Mouse (Mus musculus): ENCODE data around the gene Dock6. TPM values are rescaled to one million over a fixed set of nuclear protein-coding genes. Genes with fewer than 3 reads are reported as not detected.
A peak's percentile ranks its signal among the peaks of the same experiment; 100 is the strongest.

Dock6 gene
- polyA plus RNA-seq, 1 experiment from 2014 or later, result 11.8 TPM

DNA sequence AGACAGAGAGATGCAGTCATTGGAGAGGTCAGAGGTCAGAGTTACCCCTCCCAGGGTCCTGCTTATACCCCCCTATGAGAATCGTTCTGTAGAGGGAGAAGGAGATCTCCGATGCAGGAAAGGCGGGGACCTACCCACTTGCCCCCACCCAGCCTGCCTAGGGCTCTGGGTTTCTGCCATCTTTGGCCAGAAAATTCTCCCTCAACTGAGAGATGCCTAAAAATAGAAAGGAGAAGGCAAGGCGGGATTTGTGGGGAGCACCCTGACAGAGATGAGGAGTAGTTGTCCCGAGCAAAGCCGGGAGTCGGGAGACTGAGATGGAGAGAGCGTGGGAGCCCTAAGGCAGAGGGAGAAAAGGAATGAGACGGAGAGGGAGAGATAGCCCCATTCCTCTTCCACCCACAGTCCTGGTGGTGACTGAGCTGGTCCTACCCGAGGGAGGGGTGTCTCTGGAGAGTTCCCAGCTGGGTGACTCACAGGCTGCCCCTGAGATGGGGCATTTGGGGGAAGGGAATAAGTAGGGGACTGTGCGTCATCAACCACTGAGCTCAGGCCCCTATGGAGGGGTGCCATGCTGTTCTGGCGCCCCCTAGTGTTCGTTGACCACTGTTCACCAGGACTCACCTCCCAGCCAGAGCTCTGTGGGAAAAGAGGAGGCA is 48.3 kb downstream of the Dock6 start:
- peak; percentile 89 for ATAC-seq
- Histone ChIP-seq H3K27me3 (replicated peaks; ENCODE audit: control insufficient read depth, insufficient read depth, low read length) (no peaks in the 10 kb centered on the region), H3K27ac (ENCODE audit: low read length) (no peak overlapping the region), H3K4me3 (replicated peaks; ENCODE audit: low read length) (no peak overlapping the region), H3K4me1 (replicated peaks; ENCODE audit: control insufficient read depth, insufficient read depth, low read length) (0 out of 2 replicates have a peak, but pooled peaks cover 2% of the 10 kb centered on the region), H3K36me3 (ENCODE audit: control insufficient read depth, insufficient read depth) (no peaks in the 10 kb centered on the region), H3K9ac (replicated peaks; ENCODE audit: low read depth, low read length) (no peak overlapping the region), H3K4me2 (ENCODE audit: low read length) (no peak overlapping the region), H3K9me3 (ENCODE audit: control insufficient read depth, low read length) (no peaks in the 10 kb centered on the region)
- 43% methylated on average over 13 of the region's 13 CpGs for WGBS

DNA sequence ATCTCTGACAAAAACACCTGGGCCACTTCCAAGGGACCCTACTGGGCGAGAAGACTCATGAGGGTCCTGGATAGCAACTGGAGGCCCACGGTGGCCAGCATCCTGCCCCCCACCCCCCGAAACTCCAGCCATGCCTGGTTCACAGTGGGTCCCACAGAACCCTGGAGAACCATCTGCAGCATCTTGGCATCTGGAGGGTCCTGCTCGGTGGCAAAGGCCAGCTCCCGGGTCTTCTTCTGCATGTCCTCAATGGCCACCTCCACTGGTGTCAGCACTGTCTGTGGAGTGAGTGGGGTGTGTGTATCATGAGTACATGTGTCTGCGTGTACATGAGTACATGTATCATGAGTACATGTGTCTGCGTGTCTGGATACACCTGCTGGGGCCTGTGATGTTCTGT is 50.8 kb downstream of the Dock6 start:
- Histone ChIP-seq H3K4me2 (ENCODE audit: low read length) (no peak overlapping the region), H3K27me3 (replicated peaks; ENCODE audit: control insufficient read depth, insufficient read depth, low read length) (no peaks in the 10 kb centered on the region), H3K9ac (replicated peaks; ENCODE audit: low read depth, low read length) (no peak overlapping the region), H3K36me3 (ENCODE audit: control insufficient read depth, insufficient read depth) (no peaks in the 10 kb centered on the region), H3K9me3 (ENCODE audit: control insufficient read depth, low read length) (no peaks in the 10 kb centered on the region), H3K4me3 (replicated peaks; ENCODE audit: low read length) (no peak overlapping the region), H3K27ac (ENCODE audit: low read length) (no peak overlapping the region), H3K4me1 (replicated peaks; ENCODE audit: control insufficient read depth, insufficient read depth, low read length) (peaks cover 16% of the 10 kb centered on the region)
- 88% methylated on average over 7 of the region's 7 CpGs for WGBS
- no peak for ATAC-seq

DNA sequence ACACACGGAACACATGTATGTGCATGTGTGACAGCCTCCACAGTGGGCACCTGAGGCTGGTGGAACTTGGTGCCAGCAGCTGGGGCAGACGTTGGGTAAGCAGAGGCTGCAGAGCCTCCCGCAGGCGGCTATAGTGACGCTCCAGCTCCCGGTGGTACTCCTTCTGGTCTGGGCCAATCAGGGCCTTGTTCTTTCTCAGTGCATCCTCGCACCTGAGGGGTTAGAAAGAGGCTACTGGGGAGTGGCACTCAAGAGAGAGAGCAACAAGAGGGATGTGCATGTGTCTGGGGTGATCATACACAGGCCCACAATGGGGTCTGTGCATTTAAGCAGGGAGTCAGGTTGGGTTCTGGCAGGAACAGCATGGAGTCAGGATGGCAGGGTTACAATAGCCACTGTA is 51.3 kb downstream of the Dock6 start:
- no peaks in the 10 kb centered on the region for H3K27me3 ChIP-seq (replicated peaks; ENCODE audit: control insufficient read depth, insufficient read depth, low read length)
- WGBS, result 62% methylated on average over 7 of the region's 7 CpGs

DNA sequence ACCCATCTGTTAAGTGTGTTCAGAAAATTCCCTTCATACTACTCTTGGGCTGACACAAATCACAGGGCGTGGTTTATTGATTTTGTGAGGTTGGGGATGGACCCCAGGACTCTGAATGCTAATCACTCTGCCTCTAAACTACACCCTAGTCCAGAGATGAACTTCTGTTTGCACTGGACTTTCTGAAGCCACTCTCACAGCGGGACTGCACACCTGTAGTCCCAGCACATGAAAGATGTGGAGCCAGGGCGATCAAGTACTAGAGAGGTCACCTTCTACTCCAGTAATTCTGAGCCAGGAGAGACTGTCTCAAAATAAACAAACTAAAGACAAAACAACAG is 53.5 kb downstream of the Dock6 start:
- ATAC-seq, result no peak
- H3K4me1 ChIP-seq (replicated peaks; ENCODE audit: control insufficient read depth, insufficient read depth, low read length), result peaks cover 15% of the 10 kb centered on the region
- H3K36me3 ChIP-seq (ENCODE audit: control insufficient read depth, insufficient read depth), result no peaks in the 10 kb centered on the region
- no peaks in the 10 kb centered on the region for H3K9me3 ChIP-seq (ENCODE audit: control insufficient read depth, low read length)
- H3K4me3 ChIP-seq (replicated peaks; ENCODE audit: low read length), result no peak overlapping the region; the same call in 1 of the 2 replicates
- 47% methylated on average over 3 of the region's 3 CpGs for WGBS
- H3K27me3 ChIP-seq (replicated peaks; ENCODE audit: control insufficient read depth, insufficient read depth, low read length), result no peaks in the 10 kb centered on the region
- peak overlapping the region; percentile 90 for H3K4me2 ChIP-seq (ENCODE audit: low read length)
- no peak overlapping the region for H3K27ac ChIP-seq (ENCODE audit: low read length)
- no peak overlapping the region for H3K9ac ChIP-seq (replicated peaks; ENCODE audit: low read depth, low read length)

More for the DNA sequence above, 51.3 kb downstream of the Dock6 start:
- no peak for ATAC-seq
- Histone ChIP-seq H3K4me3 (replicated peaks; ENCODE audit: low read length) (no peak overlapping the region), H3K4me2 (ENCODE audit: low read length) (no peak overlapping the region), H3K36me3 (ENCODE audit: control insufficient read depth, insufficient read depth) (no peaks in the 10 kb centered on the region), H3K9me3 (ENCODE audit: control insufficient read depth, low read length) (no peaks in the 10 kb centered on the region), H3K4me1 (replicated peaks; ENCODE audit: control insufficient read depth, insufficient read depth, low read length) (peaks cover 16% of the 10 kb centered on the region), H3K27ac (ENCODE audit: low read length) (no peak overlapping the region), H3K9ac (replicated peaks; ENCODE audit: low read depth, low read length) (no peak overlapping the region)

DNA sequence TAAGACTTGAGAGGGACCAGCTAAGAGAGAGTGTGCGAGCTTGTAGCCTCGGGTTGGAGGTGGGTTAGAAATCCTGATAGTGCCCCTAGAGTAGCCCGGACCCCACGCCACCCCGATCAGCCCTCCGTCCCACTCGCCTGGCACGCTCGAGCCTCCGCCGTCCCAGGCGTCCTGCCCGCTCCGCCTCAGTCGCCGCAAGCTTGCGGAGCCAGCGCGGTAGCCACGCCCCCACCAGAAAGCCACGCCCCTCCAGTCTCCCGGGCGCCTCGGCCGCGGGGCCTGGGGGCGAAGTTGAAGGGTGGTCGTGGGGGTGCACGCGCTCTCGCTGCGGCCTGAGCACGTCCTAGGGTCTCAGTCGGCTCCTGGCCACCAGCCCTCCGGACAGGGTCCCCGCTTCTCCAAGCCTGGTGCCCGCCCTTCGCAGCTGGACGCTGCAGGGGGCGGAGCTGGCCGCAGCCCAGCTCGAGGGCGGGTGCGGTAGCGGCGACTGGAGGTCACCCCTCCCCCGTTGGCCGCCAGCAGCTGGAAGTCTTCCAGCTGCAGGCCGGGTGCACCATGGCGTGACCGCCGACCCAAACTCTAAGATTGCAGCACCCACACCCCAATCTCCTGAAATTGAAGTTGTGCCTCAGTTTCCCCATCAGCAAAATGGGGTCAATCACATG is 54.0 kb downstream of the Dock6 start, which contains the start of gene Kank2:
Gene Kank2 (minus strand): TSS at position 400 of the 665 bp plus-strand sequence.
- no peaks in the 10 kb centered on the region for H3K9me3 ChIP-seq (ENCODE audit: control insufficient read depth, low read length)
- peak; percentile 79 for ATAC-seq
- WGBS, result under 1% methylated on average over 46 of the region's 52 CpGs
- no peaks in the 10 kb centered on the region for H3K36me3 ChIP-seq (ENCODE audit: control insufficient read depth, insufficient read depth)
- peak within 1 kb of the TSS; percentile 64 for H3K9ac ChIP-seq (replicated peaks; ENCODE audit: low read depth, low read length)
- peaks cover 15% of the 10 kb centered on the region for H3K4me1 ChIP-seq (replicated peaks; ENCODE audit: control insufficient read depth, insufficient read depth, low read length)
- H3K27me3 ChIP-seq (replicated peaks; ENCODE audit: control insufficient read depth, insufficient read depth, low read length), result no peaks in the 10 kb centered on the region
- H3K4me2 ChIP-seq (ENCODE audit: low read length), result peak within 1 kb of the TSS; percentile 90
- peak within 1 kb of the TSS; percentile 3; the same call in 1 of the 2 replicates for H3K27ac ChIP-seq (ENCODE audit: low read length)
- peak within 1 kb of the TSS; percentile 60 for H3K4me3 ChIP-seq (replicated peaks; ENCODE audit: low read length)

DNA sequence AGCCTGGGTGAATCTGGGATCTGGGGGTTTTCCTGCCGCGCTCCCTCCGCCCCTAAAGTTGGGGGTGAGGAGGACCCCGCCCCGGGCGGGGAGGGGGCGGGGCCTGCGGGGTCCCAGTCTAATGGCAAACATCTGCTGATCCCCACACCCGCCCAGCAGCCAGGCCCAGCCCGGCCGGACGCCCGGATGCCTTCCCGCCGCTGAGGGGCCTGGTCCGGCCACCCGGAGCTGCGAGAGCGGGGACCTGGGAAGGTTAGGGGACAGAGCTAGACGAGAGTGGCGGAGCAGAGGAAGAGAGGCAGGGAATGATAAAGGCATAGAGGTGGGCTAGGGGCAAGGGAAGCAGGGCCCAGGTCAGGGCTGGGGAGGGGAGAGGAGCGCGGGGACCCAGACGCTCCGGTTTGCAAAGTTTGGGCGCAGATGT is 54.5 kb downstream of the Dock6 start:
- H3K36me3 ChIP-seq (ENCODE audit: control insufficient read depth, insufficient read depth), result no peaks in the 10 kb centered on the region
- H3K9me3 ChIP-seq (ENCODE audit: control insufficient read depth, low read length), result no peaks in the 10 kb centered on the region
- WGBS, result 0% methylated on average over 25 of the region's 26 CpGs
- H3K9ac ChIP-seq (replicated peaks; ENCODE audit: low read depth, low read length), result peak overlapping the region; percentile 64
- peak overlapping the region; percentile 3; the same call in 1 of the 2 replicates for H3K27ac ChIP-seq (ENCODE audit: low read length)
- peak overlapping the region; percentile 60 for H3K4me3 ChIP-seq (replicated peaks; ENCODE audit: low read length)
- no peaks in the 10 kb centered on the region for H3K27me3 ChIP-seq (replicated peaks; ENCODE audit: control insufficient read depth, insufficient read depth, low read length)
- H3K4me1 ChIP-seq (replicated peaks; ENCODE audit: control insufficient read depth, insufficient read depth, low read length), result peaks cover 16% of the 10 kb centered on the region
- peak overlapping the region; percentile 90 for H3K4me2 ChIP-seq (ENCODE audit: low read length)
- ATAC-seq, result peak; percentile 24; the same call in 1 of the 2 replicates

DNA sequence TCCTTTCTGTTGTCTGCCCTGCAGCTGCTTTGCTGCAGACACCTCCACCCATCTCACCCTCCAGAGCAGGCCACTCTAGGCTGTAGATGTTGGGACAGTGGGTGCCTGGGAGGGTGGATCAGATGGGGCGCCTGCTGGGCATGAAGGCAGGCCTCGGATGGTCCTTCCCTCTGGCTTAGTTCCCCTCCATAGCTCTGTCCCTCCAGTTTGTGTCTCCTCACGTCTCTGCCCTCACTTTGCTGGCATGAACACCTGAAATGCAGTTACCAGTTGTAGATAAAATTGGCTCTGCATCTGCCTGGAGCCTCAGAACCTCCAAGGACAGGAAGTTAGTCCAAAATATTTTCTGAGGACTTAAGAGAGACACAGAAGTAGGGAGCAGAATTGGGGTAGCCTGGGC is 55.5 kb downstream of the Dock6 start:
- no peak overlapping the region for H3K4me3 ChIP-seq (replicated peaks; ENCODE audit: low read length)
- H3K4me1 ChIP-seq (replicated peaks; ENCODE audit: control insufficient read depth, insufficient read depth, low read length), result peaks cover 21% of the 10 kb centered on the region
- no peaks in the 10 kb centered on the region for H3K36me3 ChIP-seq (ENCODE audit: control insufficient read depth, insufficient read depth)
- no peaks in the 10 kb centered on the region for H3K9me3 ChIP-seq (ENCODE audit: control insufficient read depth, low read length)
- 78% methylated on average over 3 of the region's 3 CpGs for WGBS
- H3K4me2 ChIP-seq (ENCODE audit: low read length), result no peak overlapping the region
- H3K27me3 ChIP-seq (replicated peaks; ENCODE audit: control insufficient read depth, insufficient read depth, low read length), result no peaks in the 10 kb centered on the region
- ATAC-seq, result no peak
- no peak overlapping the region for H3K9ac ChIP-seq (replicated peaks; ENCODE audit: low read depth, low read length)
- no peak overlapping the region for H3K27ac ChIP-seq (ENCODE audit: low read length)

DNA sequence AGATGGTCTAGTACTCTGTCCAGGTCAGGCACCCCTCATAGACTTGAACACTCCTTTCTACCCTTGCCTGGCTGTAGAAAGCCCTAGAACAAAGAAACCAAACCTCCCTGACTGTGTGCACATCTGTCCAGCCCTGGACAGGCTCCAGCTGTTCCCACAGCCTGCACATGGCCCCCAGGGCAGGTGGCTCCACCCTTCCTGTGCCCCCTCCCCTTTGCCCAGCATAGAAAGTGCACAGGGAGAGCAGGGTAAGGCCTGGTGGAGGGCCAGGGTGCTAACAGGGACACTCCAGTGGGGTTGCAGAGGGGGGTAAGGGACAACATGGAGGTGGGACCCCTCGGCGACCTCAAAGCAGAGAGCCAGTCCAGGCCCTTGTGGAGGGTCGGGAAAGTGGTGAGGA is 56.2 kb downstream of the Dock6 start:
- Histone ChIP-seq H3K4me3 (replicated peaks; ENCODE audit: low read length) (no peak overlapping the region), H3K4me2 (ENCODE audit: low read length) (no peak overlapping the region), H3K27ac (ENCODE audit: low read length) (no peak overlapping the region), H3K4me1 (replicated peaks; ENCODE audit: control insufficient read depth, insufficient read depth, low read length) (peaks cover 21% of the 10 kb centered on the region), H3K27me3 (replicated peaks; ENCODE audit: control insufficient read depth, insufficient read depth, low read length) (no peaks in the 10 kb centered on the region), H3K36me3 (ENCODE audit: control insufficient read depth, insufficient read depth) (no peaks in the 10 kb centered on the region), H3K9ac (replicated peaks; ENCODE audit: low read depth, low read length) (no peak overlapping the region), H3K9me3 (ENCODE audit: control insufficient read depth, low read length) (no peaks in the 10 kb centered on the region)
- 68% methylated on average over 3 of the region's 3 CpGs for WGBS
- no peak for ATAC-seq

DNA sequence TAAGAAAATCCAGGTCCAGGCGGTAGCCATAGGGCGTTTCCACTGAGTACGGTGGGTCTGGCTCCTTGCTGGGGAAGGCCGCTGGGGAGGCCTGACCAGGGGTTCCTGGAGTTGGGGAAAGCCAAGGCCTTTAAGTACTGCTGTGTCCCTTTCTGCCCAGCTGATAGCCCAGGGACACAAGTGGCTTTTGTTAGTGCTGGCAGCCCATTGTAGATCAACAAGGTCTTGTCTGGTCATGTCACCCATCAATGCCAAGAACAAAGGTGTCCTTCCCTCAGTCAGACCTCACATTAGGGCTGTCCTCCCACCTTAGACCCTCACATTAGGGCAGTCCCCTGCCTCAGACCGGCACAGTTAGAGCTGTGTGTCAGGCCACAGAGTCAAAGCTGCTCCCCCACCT is 56.9 kb downstream of the Dock6 start:
- no peaks in the 10 kb centered on the region for H3K9me3 ChIP-seq (ENCODE audit: control insufficient read depth, low read length)
- no peaks in the 10 kb centered on the region for H3K27me3 ChIP-seq (replicated peaks; ENCODE audit: control insufficient read depth, insufficient read depth, low read length)
- WGBS, result 80% methylated on average over 5 of the region's 5 CpGs
- peaks cover 21% of the 10 kb centered on the region for H3K4me1 ChIP-seq (replicated peaks; ENCODE audit: control insufficient read depth, insufficient read depth, low read length)
- H3K4me2 ChIP-seq (ENCODE audit: low read length), result no peak overlapping the region
- no peak overlapping the region for H3K9ac ChIP-seq (replicated peaks; ENCODE audit: low read depth, low read length)
- no peak for ATAC-seq
- H3K27ac ChIP-seq (ENCODE audit: low read length), result no peak overlapping the region
- H3K36me3 ChIP-seq (ENCODE audit: control insufficient read depth, insufficient read depth), result no peaks in the 10 kb centered on the region
- H3K4me3 ChIP-seq (replicated peaks; ENCODE audit: low read length), result no peak overlapping the region

Measured in forebrain, embryonic 16.5 days (tissue).